Mouse (Mus musculus): Measurements from ENCODE around the gene Mpped2.

Gene Mpped2

DNA sequence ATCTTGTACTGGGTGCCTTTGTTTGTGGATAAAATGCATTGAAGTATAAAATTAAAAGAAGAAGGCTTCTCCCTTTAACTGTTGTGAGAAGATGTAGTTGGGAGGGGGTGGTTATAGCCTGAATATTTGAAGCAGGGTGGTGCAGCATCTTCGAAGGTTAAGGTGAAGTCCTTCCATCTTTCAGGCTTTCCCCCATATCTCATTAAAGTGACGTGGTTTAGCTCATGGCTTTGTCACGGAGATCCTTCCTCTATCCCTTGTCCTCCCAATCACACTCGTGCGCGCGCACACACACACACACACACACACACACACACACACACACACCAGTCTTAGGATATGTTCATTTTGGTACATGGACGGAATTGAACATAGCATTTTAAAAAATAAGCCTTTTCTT is 3.3 kb downstream of the Mpped2 start:
- DNase-seq (ENCODE audit: low read depth, low spot score): no peak

DNA sequence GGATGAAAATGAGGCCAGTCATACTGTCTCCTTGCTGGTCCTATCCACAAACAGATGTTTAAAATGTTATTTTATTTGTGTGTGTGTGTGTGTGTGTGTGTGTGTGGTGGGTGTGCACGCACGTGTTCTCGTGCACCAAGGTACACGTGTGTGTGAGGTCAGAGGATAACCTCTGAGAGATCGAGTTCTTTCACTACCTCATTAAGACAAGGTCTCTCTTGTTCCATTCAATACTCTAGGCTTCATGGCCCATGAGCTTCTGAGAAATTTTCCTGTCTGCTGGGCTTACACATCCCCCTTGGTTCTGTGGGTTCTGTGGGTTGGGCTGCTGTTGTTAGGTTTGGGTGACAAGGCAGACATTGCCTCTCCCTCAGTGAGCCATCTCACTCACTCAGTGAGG is 12.6 kb downstream of the Mpped2 start:
- DNase-seq (ENCODE audit: low read depth, low spot score): no peak

DNA sequence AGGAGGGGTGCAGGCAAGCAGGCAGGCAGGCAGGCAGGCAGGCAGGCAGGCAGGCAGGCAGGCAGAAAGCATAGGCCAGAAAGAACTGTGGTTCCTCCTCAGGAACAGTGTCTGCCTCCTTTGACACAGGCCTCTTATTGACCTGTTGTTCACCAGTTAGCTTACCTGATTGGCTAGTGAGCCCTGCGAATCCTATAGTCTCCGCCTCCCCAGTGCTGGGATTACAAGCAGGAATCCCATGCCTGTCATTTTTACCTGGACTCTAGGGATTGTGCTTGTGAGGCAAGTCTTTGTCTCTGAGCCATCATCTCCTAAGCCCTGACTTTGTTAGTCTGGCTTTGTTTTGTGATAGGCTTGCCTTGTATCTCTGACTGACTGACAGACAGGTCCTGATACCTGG is 14.1 kb downstream of the Mpped2 start:
- no peak for DNase-seq (ENCODE audit: low read depth, low spot score)

DNA sequence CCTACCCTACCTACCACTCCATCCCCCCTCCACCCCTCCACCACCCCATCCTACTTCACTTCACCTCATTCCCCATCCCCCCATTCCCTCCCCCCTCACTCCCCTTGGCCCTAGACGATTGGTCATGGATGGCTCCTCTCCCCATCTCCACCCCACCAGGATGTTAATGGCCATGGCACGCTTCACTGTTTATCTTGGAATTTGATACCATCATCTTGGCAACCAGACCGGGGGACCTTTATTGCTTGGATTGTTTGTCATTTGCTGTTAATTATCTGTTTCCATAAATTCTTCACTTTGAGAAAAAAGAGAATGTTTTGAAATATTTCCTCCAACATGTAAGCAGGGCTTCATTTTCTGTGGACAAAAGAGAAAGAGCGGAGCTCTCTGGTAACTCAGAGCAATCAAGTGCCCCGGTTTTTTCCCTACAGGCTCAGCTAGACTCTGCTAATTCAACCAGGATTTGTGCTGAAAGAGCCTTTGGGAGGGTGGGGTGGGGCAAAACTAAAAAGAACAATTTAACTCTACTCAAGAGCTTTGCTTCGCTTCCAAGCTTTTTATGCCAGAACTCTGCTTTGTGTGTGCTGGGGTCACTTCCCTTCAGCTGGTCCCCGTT is 17.9 kb downstream of the Mpped2 start:
- no peak for DNase-seq (ENCODE audit: low read depth, low spot score)

DNA sequence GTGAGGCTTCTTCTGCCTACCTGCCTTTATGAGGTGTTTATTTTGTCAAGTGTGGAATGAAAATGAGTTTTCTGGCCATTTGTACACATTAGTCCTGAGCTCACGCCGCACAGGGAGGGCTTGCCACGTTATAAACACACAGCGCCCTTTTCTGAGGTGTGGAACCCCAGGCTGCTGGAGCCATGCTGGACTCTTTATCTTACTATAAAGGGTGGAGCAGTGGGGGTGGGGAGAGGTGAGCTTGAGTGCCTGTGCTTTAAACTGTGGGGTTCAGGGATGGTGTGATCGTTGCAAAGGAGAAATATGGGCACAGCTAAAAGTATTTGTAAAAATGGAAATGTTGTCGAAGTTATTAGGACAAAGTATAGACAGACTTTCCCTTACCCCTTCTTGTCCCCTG is 18.4 kb downstream of the Mpped2 start:
- no peak for DNase-seq (ENCODE audit: low read depth, low spot score)

DNA sequence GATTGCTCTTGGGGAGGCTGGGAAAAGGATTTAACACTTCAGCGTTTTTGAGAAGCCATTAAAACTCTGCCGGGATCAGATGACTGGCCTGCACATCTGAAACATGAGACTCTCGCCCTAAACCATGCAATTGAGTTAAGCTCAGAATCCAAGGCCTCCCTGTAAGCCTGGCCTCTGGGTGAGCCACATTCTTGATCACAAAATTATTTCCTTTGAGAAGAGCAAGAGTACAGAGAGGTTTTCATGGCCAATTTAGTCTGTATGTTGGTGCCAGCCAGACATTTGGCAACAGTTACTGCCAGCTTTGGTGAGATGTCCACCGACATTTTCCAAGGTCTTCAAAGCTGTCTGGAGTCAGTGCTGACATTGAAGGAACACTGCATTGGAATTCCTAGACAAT is 20.1 kb downstream of the Mpped2 start:
- DNase-seq (ENCODE audit: low read depth, low spot score): peak; percentile 66

DNA sequence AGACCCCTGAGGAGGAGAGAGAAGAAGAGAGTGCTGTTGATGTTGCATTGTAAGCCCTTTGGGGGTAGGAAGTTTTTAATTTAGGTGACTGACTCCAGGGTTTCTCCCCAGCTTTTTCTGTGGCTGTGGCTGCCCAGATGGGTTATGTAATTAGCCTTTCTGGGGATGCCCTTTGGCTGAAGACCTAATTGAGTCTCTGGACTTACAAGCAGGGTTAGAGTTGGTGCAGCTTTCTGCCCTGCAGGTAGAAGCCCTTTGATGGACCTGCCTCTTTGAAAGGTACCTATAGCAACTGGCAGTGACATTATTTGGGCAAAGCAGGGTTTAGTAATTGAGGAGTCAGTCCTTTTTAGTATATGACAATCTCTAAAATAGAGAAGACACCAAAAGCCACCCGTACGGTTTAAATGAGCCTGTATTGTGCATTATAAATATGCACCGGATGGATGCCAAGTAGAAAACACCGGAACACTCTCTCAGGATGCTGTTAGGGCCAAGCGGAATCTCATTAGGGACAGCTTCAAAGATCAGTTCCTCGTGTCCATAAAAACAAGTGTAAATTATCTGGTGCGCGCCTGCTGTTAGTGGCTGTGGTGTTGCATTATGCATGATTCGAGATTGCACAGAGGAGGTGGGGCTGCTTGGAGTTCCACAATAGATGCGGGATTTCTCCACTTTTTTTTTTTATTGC is 22.8 kb downstream of the Mpped2 start:
- DNase-seq (ENCODE audit: low read depth, low spot score): no peak

DNA sequence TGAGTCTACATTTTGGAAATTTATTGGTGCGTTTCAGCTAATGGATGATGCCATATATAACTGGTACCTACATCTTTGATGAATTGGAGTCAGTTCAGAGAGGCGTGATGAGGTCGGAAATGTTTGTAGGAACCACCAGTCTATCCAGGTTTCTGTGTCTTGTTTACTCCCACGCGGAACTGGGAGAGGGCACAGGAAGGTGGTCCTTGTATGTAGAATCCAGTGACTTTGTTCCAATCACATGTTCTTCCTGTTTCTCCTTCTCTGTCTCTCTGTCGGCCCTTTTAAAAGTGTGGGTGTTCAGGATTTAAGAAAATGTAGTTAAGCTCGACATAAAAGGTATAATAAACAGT is 23.3 kb downstream of the Mpped2 start:
- DNase-seq (ENCODE audit: low read depth, low spot score): no peak

DNA sequence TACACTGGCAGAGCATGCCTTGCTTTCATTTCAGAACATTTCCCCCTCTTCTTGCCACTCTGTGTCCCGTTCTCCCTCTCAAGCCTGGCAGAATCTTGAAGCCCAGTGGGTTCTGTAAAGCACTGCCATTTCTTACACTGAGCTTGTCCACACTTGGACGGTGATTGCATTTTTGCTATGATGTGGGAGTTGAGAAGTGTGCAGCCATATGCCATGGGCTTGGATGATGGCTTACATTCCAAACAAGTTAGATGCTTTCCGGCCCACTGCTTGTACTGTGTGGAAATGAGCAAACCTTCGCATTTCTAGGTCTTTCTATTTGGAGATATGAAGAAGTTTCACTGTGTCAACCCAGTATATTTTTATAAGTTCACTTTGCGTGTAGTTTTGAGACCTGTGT is 25.8 kb downstream of the Mpped2 start:
- no peak for DNase-seq (ENCODE audit: low read depth, low spot score)

DNA sequence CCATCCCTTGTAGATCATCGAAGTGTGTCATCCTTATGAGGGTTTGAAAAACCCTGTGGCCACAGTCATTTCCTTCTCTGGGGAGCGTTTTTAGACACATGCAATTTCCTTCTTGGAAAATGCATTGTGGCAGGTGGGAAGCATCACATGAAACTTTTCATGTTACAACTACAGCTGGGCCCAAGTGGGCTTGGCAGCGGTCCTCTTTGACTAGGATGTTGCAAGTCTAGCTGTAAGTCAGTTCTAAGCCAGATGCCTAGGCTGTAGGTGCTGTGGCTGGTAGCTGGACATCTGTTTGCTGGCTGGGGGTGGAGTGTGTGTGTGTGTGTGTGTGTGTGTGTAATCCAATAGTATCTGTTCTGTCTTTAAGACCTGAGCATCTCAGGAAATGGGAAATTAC is 26.4 kb downstream of the Mpped2 start:
- no peak for DNase-seq (ENCODE audit: low read depth, low spot score)

DNA sequence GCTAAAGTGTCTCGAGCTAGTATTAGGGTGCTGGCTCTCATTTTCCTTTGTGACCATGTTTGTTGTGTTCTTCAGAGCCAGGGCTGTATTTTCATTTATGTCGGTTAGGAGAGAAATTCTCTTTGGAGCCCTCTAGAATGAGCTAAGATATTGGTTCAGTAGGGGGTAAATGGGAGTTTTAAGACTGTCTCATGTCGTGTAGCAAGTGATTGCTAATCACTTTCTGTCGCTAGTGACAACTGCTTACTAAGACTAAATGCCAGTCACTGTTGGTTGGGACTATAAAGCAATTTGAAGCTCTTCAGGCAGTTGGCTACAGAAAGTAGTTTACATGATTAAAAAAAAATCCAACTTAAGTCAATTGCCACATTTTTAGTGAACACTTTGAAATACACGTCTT is 27.6 kb downstream of the Mpped2 start:
- DNase-seq (ENCODE audit: low read depth, low spot score): no peak

DNA sequence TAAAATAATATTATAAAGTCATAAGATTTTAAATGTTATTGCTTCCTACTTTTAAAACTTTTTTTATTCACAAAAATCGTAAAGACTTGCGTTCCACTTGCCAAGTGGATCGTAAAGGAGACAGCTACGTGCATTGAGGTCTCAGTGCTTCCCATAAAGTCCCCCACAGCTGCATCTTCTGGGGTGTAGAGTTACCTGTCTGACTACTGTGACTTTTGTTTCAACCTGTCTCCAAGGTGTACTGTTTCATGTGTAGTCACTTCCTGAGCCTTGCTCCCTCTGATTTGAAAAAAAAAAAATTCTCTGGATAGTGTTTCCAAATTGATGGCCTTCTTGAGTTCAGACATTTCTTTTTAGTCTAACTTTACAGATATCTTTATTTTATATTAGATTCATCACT is 29.0 kb downstream of the Mpped2 start:
- DNase-seq (ENCODE audit: low read depth, low spot score): no peak

DNA sequence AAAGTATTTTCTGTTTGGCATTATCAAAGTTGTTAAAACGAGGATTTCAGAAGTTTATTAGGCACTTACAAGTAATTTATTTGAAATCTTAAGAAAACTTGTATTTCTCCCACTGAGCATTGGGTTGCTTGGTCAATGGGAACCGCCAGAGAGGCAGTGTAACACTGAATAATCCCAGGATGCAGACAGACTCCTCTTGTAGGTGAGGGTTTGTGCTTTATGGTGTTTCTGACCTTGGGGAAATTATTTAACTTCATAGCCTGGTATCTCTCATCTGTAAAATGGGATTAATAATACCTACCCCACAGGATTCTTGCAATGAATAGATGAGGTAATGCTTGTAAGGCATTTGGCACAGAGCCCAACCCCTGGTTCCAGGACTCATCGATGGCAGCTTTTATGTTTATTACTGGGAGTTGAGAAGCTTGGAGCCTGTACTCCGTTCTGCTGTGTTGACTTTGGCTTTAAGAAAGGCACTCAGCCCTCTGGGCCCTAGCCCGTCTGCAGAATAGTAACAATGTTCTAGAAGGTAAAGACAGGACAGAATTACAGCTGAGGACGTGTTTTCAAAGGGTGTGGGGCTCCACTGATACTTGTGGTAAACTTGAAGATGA is 37.0 kb downstream of the Mpped2 start:
- DNase-seq (ENCODE audit: low read depth, low spot score): no peak

DNA sequence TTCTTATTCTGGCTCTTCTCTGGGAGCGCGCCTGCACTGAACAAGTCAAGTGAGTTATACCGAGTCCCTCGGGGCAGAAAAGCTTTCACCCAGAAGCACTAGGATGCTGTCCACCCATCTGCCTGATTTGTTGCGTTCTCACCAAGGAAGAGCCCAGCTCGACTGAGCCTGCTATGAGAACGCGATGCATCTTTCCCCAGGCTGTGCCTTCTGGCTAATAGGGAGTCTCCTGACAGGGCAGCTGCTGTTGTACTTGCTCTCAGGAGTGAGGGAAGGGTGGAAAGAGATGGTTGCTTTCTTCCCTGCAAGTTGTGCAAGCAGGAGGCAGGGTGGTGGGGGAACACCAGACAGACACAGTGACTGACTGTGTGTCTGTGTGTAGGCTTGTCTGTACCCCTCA is 37.5 kb downstream of the Mpped2 start:
- DNase-seq (ENCODE audit: low read depth, low spot score): no peak

DNA sequence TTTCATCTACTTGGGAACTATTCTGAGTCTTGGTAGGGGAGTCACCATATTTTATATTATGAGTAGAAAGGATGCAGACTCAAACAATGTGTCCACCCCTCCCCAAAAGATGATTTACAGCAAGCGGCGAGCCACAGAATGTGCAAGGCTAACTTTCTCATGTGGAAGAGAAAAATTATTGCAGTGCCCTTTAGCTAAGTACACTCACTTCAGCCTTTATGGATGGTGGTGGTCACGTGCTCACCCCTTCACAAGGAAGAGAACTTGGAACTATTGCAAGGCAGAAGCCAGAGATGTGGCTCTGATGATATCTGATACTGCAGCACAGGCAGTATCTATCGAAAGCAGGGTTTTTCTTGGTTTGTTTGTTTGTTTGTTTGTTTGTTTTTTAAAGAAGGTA is 38.4 kb downstream of the Mpped2 start:
- no peak for DNase-seq (ENCODE audit: low read depth, low spot score)

DNA sequence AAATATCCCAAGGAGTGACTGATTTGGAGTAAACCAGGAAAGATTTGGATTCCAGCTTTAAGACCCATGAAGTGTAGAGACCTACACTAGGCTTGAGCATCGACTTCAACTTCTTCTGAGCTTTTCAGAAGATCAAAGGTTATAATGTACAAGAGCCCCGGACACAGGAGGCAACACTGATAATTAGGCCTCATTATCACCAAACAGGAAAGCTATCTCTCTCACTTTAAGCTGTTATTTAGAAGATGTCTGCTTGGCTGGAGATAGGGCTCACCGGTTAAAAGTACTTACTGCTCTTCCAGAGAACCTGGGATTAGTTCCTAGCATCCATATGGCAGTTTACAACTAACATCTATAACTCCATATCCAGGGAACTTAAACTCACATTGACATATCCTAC is 39.1 kb downstream of the Mpped2 start:
- DNase-seq (ENCODE audit: low read depth, low spot score): no peak

DNA sequence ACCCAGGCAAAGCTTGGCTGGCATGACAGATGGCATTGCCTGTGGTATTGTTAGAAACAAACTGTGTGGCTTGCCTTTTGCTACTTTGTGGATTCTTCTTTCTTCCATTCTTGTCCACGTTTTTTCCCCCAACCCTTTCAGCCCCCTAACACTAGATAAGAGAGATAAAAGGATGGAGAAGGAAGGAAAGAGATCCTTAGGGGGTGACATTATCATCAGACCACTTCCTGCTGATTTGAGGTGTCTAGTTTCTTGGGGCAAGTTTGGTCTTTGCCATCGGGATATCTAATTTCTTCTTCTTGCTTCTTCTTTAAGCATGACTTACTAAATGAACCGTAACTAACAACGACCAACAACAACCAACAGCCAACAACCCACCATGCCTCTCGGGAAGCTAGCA is 40.3 kb downstream of the Mpped2 start:
- DNase-seq (ENCODE audit: low read depth, low spot score): no peak

DNA sequence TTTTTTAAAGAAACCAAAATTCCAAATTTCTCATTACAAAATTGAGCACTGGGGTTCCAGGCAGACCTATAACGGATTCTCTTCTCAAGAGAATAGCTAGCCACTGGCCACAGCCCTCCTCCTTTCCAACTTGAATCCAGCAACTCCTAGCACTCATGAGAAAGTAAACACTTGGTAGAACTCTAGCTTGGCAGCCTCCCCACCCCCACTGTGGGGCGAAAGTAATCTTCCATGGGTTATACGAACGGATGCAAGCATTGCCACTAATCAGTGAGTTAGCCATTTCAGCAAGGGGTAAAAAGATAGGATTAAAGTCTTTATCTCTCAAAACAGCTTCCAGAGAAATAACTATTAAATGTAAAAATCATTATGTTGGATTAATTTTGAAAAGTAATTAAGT is 40.9 kb downstream of the Mpped2 start:
- no peak for DNase-seq (ENCODE audit: low read depth, low spot score)

DNA sequence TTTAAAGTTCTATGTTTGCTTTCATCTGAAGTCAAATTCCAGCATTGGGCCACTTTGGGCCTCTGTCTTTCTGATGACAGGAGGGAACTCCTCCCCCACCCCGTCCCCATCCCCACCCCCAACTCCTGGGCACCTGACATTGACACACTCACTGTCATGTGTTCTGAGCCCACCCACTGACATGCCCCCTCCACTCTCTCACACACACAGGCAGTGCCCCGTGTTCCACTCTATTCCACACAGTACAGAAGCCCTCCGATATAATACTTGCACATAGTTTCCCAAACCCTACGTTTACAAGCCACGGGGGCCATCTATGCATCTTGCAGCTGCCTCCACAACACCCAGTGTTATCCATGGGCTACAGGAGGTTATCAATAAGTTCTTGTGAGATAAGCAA is 42.1 kb downstream of the Mpped2 start:
- no peak for DNase-seq (ENCODE audit: low read depth, low spot score)

DNA sequence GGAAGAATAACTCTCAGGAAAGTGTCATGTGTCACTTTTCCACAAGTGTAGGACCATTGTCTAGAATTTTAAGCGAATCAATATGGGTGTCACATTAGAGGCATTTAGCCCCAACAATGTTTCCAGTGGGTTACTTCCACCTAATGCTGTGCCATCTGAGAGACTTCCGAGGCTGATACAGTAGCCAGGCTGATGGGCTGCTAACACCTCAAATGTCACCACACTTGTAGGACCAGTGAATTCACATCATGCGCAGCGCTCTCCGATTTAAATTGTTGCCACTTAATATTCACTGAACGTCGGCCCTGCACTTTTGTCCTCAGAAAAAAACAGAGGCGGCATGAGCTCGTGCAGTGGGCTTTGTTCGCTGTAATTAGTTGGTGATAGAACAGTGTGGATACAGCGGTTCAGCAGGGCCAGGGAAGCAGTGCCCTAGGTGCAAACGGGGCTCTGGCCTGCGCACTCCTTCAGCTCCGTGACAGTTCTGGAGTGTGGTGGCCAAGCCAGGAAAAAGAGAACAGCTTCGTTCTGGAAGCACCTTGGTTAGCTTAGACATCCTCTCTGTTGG is 42.8 kb downstream of the Mpped2 start:
- no peak for DNase-seq (ENCODE audit: low read depth, low spot score)

DNA sequence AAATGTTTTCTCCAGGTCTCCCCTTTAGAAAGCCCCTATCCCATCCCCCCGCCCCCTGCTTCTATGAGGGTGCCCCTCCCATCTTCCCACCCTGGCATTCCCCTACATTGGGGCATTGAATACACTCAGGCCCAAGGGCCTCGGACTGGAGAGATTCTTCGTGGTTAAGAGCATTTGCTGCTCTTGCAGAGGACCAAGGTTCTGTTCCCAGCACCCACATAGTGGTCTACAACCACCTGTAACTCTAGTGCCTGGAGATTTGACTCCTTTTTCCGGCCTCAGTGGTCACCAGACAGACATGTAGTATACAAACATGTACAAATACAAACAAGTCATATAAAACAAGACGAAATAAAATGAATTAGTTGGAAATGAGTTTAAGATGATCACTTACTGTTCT is 45.9 kb downstream of the Mpped2 start:
- DNase-seq (ENCODE audit: low read depth, low spot score): no peak

DNA sequence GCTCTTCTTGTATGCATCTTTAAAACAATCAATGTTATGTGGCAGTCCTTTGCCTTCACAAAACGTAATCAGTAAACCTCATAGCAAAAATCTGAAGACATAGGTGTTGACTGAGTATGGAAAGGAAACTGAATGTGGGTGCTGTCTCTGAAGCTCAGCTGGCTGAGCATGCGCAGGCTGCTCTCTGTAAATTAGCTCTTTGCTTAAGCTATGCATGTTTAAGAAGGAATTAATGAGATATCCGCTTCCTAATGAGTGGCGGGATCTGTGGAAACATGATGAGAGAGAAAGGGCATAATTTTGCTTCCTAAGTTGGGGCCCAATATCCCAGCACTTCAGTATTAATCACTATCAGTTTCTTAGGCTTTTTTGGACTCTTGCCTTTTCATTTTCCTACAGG is 51.0 kb downstream of the Mpped2 start:
- DNase-seq (ENCODE audit: low read depth, low spot score): no peak

DNA sequence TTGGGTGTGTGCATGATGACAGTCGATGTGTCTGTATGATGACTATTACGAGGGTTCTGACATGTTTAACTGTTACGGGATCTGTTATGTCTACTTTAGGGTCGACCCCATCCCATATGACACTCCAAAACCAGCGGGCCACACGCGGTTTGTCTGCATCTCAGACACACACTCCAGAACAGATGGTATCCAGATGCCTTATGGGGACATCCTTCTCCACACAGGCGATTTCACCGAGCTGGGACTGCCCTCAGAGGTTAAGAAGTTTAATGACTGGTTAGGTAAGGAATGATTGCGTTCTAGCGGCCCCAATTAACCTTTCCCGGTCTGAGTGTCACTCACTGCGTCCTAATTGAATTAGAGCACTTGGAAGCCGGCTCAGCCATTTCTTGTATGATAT is 51.5 kb downstream of the Mpped2 start:
- peak; percentile 45 for DNase-seq (ENCODE audit: low read depth, low spot score)
